Mouse (Mus musculus): ENCODE results near the gene Fam189b. TPM values are rescaled to one million over a fixed set of nuclear protein-coding genes. Genes with fewer than 3 reads are reported as not detected.

Fam189b gene
- total and polyA plus RNA-seq, 3 experiments = 1.1 to 8.4 (median 2.2) TPM

- in situ Hi-C loops (cut with MboI; ENCODE audit: low pct_ligation_motif_present, low pct_unique_long_range_greater_than_20kb, low sequenced_read_pairs) = loop anchor here (5.0 kb wide), 1 partner anchor 36 kb away; no protein-coding TSS in a partner anchor
- DNase-seq (ENCODE audit: extremely low read depth) = no peak
- Histone ChIP-seq H3K4me3 (replicated peaks in 1 of 3; ENCODE audit: low read depth in 2 of 3, low read length in 2 of 3, poor library complexity in 1 of 3) (no peak overlapping the region), H3K9ac (ENCODE audit: insufficient read depth, low read depth) (no peak overlapping the region), H3K36me3 (replicated peaks in 1 of 2; ENCODE audit: control insufficient read depth in 1 of 2, insufficient read depth in 1 of 2, low read length in 1 of 2) (peaks cover 71 to 80% of the 10 kb centered on the region in 2 experiments), H3K4me1 (ENCODE audit: control insufficient read depth in 1 of 2, insufficient read depth in 2 of 2) (peaks cover 3 to 18% of the 10 kb centered on the region in 2 experiments), H3K4me2 (ENCODE audit: insufficient read depth, low read depth, poor library complexity, severe bottlenecking) (no peak overlapping the region), H3K79me2 (replicated peaks; ENCODE audit: control insufficient read depth, extremely low read depth, insufficient read depth, poor library complexity, severe bottlenecking) (peaks cover 5% of the 10 kb centered on the region; the same call in 1 of the 2 replicates), H3K9me3 (replicated peaks; ENCODE audit: low read length) (no peaks in the 10 kb centered on the region), H3K27ac (ENCODE audit: insufficient read depth, low read depth) (no peak overlapping the region), H3K27me3 (replicated peaks) (no peaks in the 10 kb centered on the region)
- dilution Hi-C loops (cut with MboI; ENCODE audit: extremely low pct_ligation_motif_present, extremely low pct_unique_long_range_greater_than_20kb, low sequenced_read_pairs) = no loop called here
- TF ChIP-seq TCF12 (IDR thresholded peaks at IDR 0.05; ENCODE audit: low read depth, low read length) (no peak), POLR2A (IDR thresholded peaks at IDR 0.05; ENCODE audit: low read depth, low read length) (no peak), POLR2AphosphoS2 (IDR thresholded peaks at IDR 0.05; ENCODE audit: low read depth, low read length) (no peak), PAX5 (IDR thresholded peaks at IDR 0.05; ENCODE audit: low read length) (no peak), JUN (IDR thresholded peaks at IDR 0.05; ENCODE audit: insufficient read depth, low read depth, low read length) (no peak), ELF1 (IDR thresholded peaks at IDR 0.05; ENCODE audit: low read depth, low read length) (no peak), IRF4 (IDR thresholded peaks at IDR 0.05; ENCODE audit: low read depth, low read length) (no peak)
Measured at GRCm38 (mm10) chr3:89206695-89207094, 23.8 kb downstream of the Fam189b start.

GRCm38 (mm10) chr3:89208075-89208657 is 25.2 kb downstream of the Fam189b start:
- in situ Hi-C loops (cut with MboI; ENCODE audit: low pct_ligation_motif_present, low pct_unique_long_range_greater_than_20kb, low sequenced_read_pairs) = loop anchor here (5.0 kb wide), 1 partner anchor 34 kb away; no protein-coding TSS in a partner anchor
- Histone ChIP-seq H3K79me2 (replicated peaks; ENCODE audit: control insufficient read depth, extremely low read depth, insufficient read depth, poor library complexity, severe bottlenecking) (peaks cover 11% of the 10 kb centered on the region), H3K27me3 (replicated peaks) (no peaks in the 10 kb centered on the region), H3K9ac (ENCODE audit: insufficient read depth, low read depth) (no peak overlapping the region), H3K4me2 (ENCODE audit: insufficient read depth, low read depth, poor library complexity, severe bottlenecking) (no peak overlapping the region), H3K27ac (ENCODE audit: insufficient read depth, low read depth) (no peak overlapping the region), H3K9me3 (replicated peaks; ENCODE audit: low read length) (no peaks in the 10 kb centered on the region), H3K4me1 (ENCODE audit: control insufficient read depth in 1 of 2, insufficient read depth in 2 of 2) (peaks cover 8 to 32% of the 10 kb centered on the region in 2 experiments), H3K36me3 (replicated peaks in 1 of 2; ENCODE audit: control insufficient read depth in 1 of 2, insufficient read depth in 1 of 2, low read length in 1 of 2) (peaks cover 71 to 90% of the 10 kb centered on the region in 2 experiments), H3K4me3 (replicated peaks in 1 of 3; ENCODE audit: low read depth in 2 of 3, low read length in 2 of 3, poor library complexity in 1 of 3) (no peak overlapping the region)
- dilution Hi-C loops (cut with MboI; ENCODE audit: extremely low pct_ligation_motif_present, extremely low pct_unique_long_range_greater_than_20kb, low sequenced_read_pairs) = no loop called here
- DNase-seq (ENCODE audit: extremely low read depth) = no peak
- TF ChIP-seq NRF1 (IDR thresholded peaks at IDR 0.05; ENCODE audit: low read depth, low read length) (no peak), MAZ (IDR thresholded peaks at IDR 0.05; ENCODE audit: low read depth, low read length) (no peak), ZC3H11A (IDR thresholded peaks at IDR 0.05; ENCODE audit: low read depth, low read length) (no peak), RCOR1 (conservative IDR thresholded peaks at IDR 0.05; ENCODE audit: low read depth, low read length) (no peak), ZKSCAN1 (IDR thresholded peaks at IDR 0.05; ENCODE audit: borderline replicate concordance, low read depth, low read length) (no peak), TBP (conservative IDR thresholded peaks at IDR 0.05; ENCODE audit: low read depth, low read length) (no peak), JUN (IDR thresholded peaks at IDR 0.05; ENCODE audit: insufficient read depth, low read depth, low read length) (no peak), POLR2A (IDR thresholded peaks at IDR 0.05; ENCODE audit: low read depth, low read length) (no peak; the same call in 1 of the 2 replicates), ETS1 (conservative IDR thresholded peaks at IDR 0.05; ENCODE audit: low read depth, low read length) (no peak), USF1 (IDR thresholded peaks at IDR 0.05; ENCODE audit: low read depth, low read length) (no peak)
